Mouse (Mus musculus): ENCODE measurements around the gene Gpbar1. TPM values are rescaled to one million over a fixed set of nuclear protein-coding genes. Genes with fewer than 3 reads are reported as not detected.

Gpbar1 gene
- polyA plus RNA-seq (2015; fragmentation: Nextera tagmentation; extraction: Ambion mirVana) = 0.15 and 0.17 TPM in 2 replicates

DNA sequence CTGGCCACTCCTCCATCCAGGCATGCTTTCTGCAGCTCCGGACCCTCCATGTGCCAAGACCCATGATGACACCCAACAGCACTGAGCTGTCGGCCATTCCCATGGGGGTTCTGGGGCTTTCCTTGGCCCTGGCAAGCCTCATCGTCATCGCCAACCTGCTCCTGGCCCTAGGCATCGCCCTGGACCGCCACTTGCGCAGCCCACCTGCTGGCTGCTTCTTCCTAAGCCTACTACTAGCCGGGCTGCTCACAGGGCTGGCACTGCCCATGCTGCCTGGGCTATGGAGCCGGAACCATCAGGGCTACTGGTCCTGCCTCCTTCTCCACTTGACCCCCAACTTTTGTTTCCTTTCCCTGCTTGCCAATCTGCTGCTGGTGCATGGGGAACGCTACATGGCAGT lies at the start of gene Gpbar1:
TSS of gene Gpbar1 (plus strand) at position 13 of the 400 bp plus-strand sequence.
- no peak within 1 kb of the TSS for H3K9ac ChIP-seq
- no peak for ATAC-seq (replicated peaks)
- no peak within 1 kb of the TSS for H3K4me3 ChIP-seq
- peaks cover 11% of the 10 kb centered on the region for H3K4me1 ChIP-seq
- WGBS = 94% methylated on average over 10 of the region's 10 CpGs
- peaks cover 31% of the 10 kb centered on the region for H3K36me3 ChIP-seq (replicated peaks)
- H3K9me3 ChIP-seq = no peaks in the 10 kb centered on the region
- no peak within 1 kb of the TSS for H3K4me2 ChIP-seq
- no peaks in the 10 kb centered on the region for H3K27me3 ChIP-seq (replicated peaks)
- H3K27ac ChIP-seq = no peak within 1 kb of the TSS

DNA sequence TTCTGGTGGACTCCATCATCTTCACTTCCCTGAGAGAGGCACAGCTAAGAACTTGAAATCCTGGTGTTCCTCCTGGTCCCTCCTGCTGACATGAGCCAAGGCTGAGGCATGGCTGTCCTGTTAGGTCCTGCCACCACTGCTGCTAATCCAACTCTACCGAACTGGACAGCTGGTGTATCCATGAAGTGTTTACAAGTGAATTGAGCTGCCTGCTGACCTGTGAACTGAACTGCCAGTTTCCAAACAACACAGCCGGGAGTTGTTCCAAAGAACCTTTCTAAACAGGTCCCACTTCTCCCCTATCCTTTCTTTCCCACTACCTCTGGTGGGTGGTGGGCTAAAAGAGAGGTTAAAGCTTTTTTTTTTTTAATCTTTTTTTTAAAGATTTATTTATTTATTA lies 48.4 kb upstream of the Gpbar1 start:
- Histone ChIP-seq H3K9ac (no peak overlapping the region), H3K27me3 (replicated peaks) (no peaks in the 10 kb centered on the region), H3K9me3 (no peaks in the 10 kb centered on the region), H3K4me1 (no peaks in the 10 kb centered on the region), H3K4me3 (no peak overlapping the region), H3K4me2 (no peak overlapping the region), H3K36me3 (replicated peaks) (no peaks in the 10 kb centered on the region), H3K27ac (no peak overlapping the region)
- no peak for ATAC-seq (replicated peaks)
- WGBS = 78% methylated on average over 2 of the region's 2 CpGs

DNA sequence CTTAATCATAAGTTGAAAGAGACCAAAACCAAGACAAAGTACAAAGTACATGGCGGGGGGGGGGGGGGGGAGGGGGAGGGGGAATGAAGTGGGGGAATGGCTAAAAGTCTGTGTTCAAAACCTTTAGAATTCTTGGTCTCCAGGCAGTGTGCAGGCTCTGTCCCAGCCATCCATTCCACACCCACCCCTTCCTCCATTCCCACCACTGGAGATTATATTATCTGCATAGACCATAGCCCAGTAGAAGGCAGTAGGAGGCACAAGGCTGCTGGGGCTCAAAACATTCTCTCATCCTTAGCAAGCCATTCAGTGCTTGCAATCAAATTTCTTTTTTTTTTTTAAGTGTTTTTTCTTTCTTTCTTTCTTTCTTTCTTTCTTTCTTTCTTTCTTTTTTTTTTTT lies 47.4 kb upstream of the Gpbar1 start:
- Histone ChIP-seq H3K27ac (no peak overlapping the region), H3K4me1 (no peaks in the 10 kb centered on the region), H3K36me3 (replicated peaks) (no peaks in the 10 kb centered on the region), H3K27me3 (replicated peaks) (no peaks in the 10 kb centered on the region), H3K4me2 (no peak overlapping the region), H3K4me3 (no peak overlapping the region), H3K9ac (no peak overlapping the region), H3K9me3 (no peaks in the 10 kb centered on the region)
- no peak for ATAC-seq (replicated peaks)
- WGBS = no CpG with 5 or more reads among the region's 1 CpGs

DNA sequence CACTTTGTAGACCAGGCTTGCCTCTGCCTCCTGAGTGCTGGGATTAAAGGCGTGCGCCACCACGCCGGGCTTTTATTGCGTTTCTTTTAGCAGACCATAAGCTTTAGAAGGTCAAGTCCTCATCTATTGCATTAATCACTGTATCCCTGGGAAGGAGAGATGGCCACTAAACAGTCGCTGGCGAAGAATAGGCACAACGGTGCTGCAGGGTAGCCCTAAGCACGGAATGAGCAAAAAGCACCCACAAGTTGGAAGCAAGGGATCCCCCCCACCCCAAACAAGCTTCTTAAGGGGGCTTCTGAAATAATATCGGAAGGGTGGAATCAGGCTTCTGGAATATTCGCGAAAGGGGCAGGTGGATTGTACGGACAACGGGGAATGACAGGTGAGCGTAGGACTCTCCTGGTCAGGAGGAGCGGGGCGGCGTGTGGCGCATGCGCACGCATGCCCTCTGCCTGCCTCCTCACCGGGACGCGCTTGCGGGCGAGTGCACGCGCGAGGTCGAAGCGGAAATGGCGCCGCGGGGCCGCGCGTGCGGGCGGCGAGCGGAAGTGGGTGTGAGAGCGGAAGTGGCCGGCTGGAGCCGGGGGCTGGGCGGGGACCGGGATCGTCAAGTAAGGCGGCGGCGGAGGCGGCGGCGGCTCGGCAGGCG lies 42.3 kb upstream of the Gpbar1 start, which contains the start of gene Arpc2:
TSS of gene Arpc2 (plus strand) at position 147 of the 652 bp plus-strand sequence.
- Histone ChIP-seq H3K36me3 (replicated peaks) (no peaks in the 10 kb centered on the region), H3K4me3 (peak within 1 kb of the TSS; percentile 76), H3K4me1 (peaks cover 37% of the 10 kb centered on the region), H3K27me3 (replicated peaks) (no peaks in the 10 kb centered on the region), H3K9ac (peak within 1 kb of the TSS; percentile 91), H3K4me2 (peak within 1 kb of the TSS; percentile 77), H3K27ac (peak within 1 kb of the TSS; percentile 90), H3K9me3 (no peaks in the 10 kb centered on the region)
- peak; percentile 94 for ATAC-seq (replicated peaks)
- 1% methylated on average over 51 of the region's 55 CpGs for WGBS

DNA sequence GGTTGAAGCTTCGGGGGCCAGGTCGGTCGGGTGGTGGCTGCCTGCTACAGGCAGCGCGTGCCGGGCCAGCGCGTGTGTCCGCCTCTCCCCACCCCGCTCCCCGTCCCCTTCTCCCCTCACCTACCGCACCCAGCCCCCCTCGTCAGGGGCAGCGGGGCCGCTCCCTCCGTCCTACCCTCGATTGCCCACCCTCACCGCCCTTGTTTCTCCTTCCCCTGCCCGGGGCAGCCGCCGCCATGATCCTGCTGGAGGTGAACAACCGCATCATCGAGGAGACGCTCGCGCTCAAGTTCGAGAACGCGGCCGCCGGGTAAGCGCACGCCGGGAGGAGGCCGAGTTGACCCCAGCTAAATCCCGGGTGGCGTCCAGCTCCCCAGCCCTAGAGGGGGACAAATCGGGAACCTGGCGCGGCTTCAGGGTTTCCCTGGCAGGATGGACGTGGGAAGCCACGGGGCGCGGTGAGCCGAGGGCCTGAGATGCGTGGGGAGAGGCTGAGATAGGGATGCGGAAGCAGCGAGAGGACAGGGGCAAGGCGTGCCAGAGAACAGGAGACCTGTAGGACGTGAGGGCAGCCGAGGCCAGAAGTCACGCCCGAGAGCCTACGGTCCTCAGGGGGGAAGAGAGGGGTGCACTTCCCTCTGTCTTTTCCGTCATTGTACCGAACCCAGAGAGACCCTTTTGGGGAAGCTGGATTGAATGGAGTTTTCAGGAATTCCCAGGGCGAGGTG lies 41.6 kb upstream of the Gpbar1 start:
- peak; percentile 43 for ATAC-seq (replicated peaks)
- H3K27ac ChIP-seq = peak overlapping the region; percentile 89
- H3K4me2 ChIP-seq = peak overlapping the region; percentile 77
- no peaks in the 10 kb centered on the region for H3K27me3 ChIP-seq (replicated peaks)
- peak overlapping the region; percentile 91 for H3K9ac ChIP-seq
- H3K9me3 ChIP-seq = no peaks in the 10 kb centered on the region
- H3K4me3 ChIP-seq = peak overlapping the region; percentile 76
- under 1% methylated on average over 57 of the region's 57 CpGs for WGBS
- peaks cover 37% of the 10 kb centered on the region for H3K4me1 ChIP-seq
- no peaks in the 10 kb centered on the region for H3K36me3 ChIP-seq (replicated peaks)

DNA sequence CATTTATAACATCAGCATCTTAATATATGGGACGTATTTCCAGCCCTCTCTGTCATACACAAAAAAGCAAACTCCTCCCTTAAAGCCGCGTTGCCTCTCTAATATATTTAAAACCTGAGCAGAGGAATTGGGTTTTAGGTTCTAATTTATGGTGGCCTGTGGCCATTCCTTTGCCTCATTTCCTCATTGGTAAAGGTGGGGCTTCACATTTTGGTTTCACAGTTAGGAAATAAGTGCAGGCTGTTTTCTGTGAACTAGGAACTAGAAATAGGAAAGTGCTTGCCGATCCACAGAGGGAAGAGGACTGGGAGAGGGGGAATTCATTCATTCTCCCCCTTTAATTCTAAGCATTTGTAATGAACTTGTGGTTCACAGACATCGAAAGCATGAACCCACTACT lies 40.7 kb upstream of the Gpbar1 start:
- H3K27ac ChIP-seq = no peak overlapping the region
- peak overlapping the region; percentile 76 for H3K4me3 ChIP-seq
- peak overlapping the region; percentile 91 for H3K9ac ChIP-seq
- no peak for ATAC-seq (replicated peaks)
- peak overlapping the region; percentile 77 for H3K4me2 ChIP-seq
- no peaks in the 10 kb centered on the region for H3K36me3 ChIP-seq (replicated peaks)
- 37% methylated on average over 5 of the region's 5 CpGs for WGBS
- no peaks in the 10 kb centered on the region for H3K27me3 ChIP-seq (replicated peaks)
- no peaks in the 10 kb centered on the region for H3K9me3 ChIP-seq
- H3K4me1 ChIP-seq = peaks cover 37% of the 10 kb centered on the region

DNA sequence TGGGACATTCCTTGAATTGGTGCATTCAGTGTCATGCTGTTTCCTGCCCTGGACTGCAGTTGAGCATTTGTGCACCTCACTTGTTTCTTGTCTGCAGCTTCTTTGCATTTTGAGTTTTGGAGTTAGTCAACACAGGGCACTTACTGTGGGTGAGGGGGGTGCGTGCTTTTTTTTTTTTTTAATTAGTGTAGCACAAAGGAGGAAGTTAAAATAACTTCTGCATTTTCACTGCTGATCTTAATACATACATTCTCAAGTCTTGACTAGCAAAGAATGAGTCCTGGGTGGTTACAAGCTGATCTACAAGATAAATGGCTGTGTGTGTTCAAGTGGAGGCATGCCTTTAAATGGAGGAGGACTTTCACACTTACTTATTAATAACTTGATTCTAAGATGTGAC lies 40.2 kb upstream of the Gpbar1 start:
- no peaks in the 10 kb centered on the region for H3K9me3 ChIP-seq
- H3K4me2 ChIP-seq = peak overlapping the region; percentile 77
- ATAC-seq (replicated peaks) = no peak
- 74% methylated on average over 1 of the region's 1 CpGs for WGBS
- no peaks in the 10 kb centered on the region for H3K36me3 ChIP-seq (replicated peaks)
- H3K27me3 ChIP-seq (replicated peaks) = no peaks in the 10 kb centered on the region
- H3K27ac ChIP-seq = no peak overlapping the region
- peaks cover 37% of the 10 kb centered on the region for H3K4me1 ChIP-seq
- H3K4me3 ChIP-seq = peak overlapping the region; percentile 76
- H3K9ac ChIP-seq = peak overlapping the region; percentile 91; the same call in 1 of the 2 replicates

DNA sequence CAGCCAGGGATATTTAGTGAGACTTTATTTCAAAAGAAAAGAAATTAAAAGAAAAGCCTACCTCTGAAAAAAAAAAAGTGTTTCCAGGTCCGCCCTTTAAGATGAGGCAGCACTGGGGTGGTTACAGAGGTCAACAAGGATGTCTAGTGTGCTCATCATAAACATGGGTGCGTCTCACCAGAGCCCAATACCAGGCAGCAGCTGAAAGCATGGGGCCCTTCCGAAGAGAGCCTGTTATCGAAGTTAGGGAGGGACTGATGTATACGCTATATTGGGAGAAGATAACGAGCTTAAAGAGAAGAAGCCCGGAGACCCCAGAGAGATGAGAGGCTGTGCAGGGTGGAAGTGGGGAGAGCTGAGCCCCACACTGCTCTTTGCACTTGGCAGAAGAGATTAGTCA lies 39.2 kb upstream of the Gpbar1 start:
- Histone ChIP-seq H3K27ac (no peak overlapping the region), H3K9me3 (no peaks in the 10 kb centered on the region), H3K4me2 (peak overlapping the region; percentile 77; the same call in 1 of the 2 replicates), H3K27me3 (replicated peaks) (no peaks in the 10 kb centered on the region), H3K9ac (no peak overlapping the region), H3K4me3 (no peak overlapping the region), H3K4me1 (peaks cover 41% of the 10 kb centered on the region), H3K36me3 (replicated peaks) (no peaks in the 10 kb centered on the region)
- 59% methylated on average over 7 of the region's 7 CpGs for WGBS
- no peak for ATAC-seq (replicated peaks)

DNA sequence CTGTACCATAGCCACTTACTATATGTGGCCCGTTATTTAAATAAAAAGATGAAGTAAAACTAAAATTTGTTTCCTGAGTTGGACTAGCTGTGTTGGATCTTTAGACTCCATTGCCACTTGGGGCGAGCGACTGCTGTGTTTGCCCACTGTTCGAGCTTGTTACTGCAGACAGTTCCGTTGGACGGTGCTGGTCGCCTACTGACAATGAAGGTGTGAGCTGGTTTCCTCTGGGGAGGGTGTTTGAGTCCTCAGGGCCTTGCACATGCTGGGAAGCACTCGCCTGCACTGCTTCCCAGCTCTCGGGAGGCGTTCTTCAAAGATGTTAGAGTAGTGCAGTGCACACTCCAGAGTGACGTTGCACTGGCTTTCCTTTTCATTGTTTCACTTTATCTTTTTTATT lies 38.7 kb upstream of the Gpbar1 start:
- H3K9ac ChIP-seq = no peak overlapping the region
- WGBS = 64% methylated on average over 11 of the region's 11 CpGs
- no peak overlapping the region for H3K4me3 ChIP-seq
- no peaks in the 10 kb centered on the region for H3K9me3 ChIP-seq
- H3K27me3 ChIP-seq (replicated peaks) = no peaks in the 10 kb centered on the region
- H3K27ac ChIP-seq = no peak overlapping the region
- H3K4me1 ChIP-seq = peaks cover 43% of the 10 kb centered on the region
- H3K36me3 ChIP-seq (replicated peaks) = no peaks in the 10 kb centered on the region
- H3K4me2 ChIP-seq = peak overlapping the region; percentile 77; the same call in 1 of the 2 replicates
- ATAC-seq (replicated peaks) = no peak

DNA sequence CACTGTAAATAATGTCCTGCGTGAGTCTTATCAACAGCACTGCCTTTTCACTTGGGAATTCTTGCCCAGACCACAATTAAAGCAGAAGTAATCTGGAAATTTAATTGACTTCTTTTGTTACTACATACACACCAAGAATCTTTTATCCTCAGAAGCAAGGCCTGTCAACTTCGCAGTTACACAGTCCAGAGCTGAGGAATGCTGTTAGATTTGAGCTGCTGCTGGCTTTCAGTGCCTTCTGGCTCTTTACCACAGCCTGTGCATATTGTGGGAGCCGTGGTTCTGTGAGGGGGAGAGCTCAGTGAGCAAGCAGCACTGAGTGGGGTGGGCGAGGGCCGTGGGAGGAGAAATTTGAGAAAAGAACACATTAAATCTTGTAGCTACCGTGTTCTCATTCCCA lies 38.0 kb upstream of the Gpbar1 start:
- Histone ChIP-seq H3K4me1 (peaks cover 43% of the 10 kb centered on the region), H3K36me3 (replicated peaks) (no peaks in the 10 kb centered on the region), H3K27me3 (replicated peaks) (no peaks in the 10 kb centered on the region), H3K4me2 (no peak overlapping the region), H3K27ac (no peak overlapping the region), H3K4me3 (no peak overlapping the region), H3K9ac (no peak overlapping the region), H3K9me3 (no peaks in the 10 kb centered on the region)
- 77% methylated on average over 6 of the region's 6 CpGs for WGBS
- no peak for ATAC-seq (replicated peaks)

DNA sequence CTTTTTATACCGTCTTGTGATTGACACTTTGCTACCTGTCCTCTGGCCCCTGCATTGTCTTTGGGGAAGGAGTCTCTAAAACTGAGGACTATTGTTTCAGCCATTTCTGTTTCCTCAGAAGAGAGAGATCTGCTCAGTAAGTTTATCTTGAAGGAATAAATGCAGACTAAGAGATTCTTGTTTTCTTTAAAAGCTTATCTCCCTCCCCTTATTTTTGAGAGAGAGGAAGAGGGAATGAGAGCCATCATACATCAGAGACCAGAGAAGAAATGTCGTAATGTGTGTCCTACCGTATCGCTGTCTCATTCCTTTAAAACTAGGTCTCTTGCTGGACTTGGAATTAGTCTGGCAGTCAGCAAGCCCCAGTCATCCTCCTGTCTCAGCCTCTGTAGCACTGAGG lies 37.5 kb upstream of the Gpbar1 start:
- no peaks in the 10 kb centered on the region for H3K27me3 ChIP-seq (replicated peaks)
- ATAC-seq (replicated peaks) = no peak
- H3K9ac ChIP-seq = no peak overlapping the region
- no peak overlapping the region for H3K4me3 ChIP-seq
- no peaks in the 10 kb centered on the region for H3K9me3 ChIP-seq
- H3K4me2 ChIP-seq = no peak overlapping the region
- H3K27ac ChIP-seq = no peak overlapping the region
- H3K4me1 ChIP-seq = peaks cover 43% of the 10 kb centered on the region
- WGBS = 82% methylated on average over 4 of the region's 4 CpGs
- H3K36me3 ChIP-seq (replicated peaks) = no peaks in the 10 kb centered on the region

DNA sequence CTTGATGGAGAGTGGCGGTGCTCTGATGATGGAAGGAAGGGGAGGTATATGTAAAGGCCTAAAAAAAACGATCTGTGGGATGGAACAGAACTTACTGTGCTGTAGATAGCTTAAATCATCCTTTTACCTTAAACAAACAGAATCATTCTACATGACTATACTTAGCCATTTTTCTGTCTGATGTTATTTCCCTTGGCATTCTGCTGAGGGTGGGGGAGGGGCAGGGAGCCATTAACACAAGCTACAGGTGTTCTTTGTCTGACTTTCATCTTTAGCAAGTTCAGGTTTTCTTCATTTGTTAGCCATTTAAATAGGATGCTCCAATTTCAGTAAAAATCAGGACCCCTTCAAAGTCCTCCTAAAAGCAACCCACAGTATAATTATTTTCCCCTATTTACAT lies 32.8 kb upstream of the Gpbar1 start:
- Histone ChIP-seq H3K27ac (no peak overlapping the region), H3K9ac (no peak overlapping the region), H3K36me3 (replicated peaks) (peaks cover 13% of the 10 kb centered on the region; the same call in 1 of the 2 replicates), H3K4me1 (peaks cover 10% of the 10 kb centered on the region), H3K4me3 (no peak overlapping the region), H3K4me2 (no peak overlapping the region), H3K9me3 (no peaks in the 10 kb centered on the region), H3K27me3 (replicated peaks) (no peaks in the 10 kb centered on the region)
- 91% methylated on average over 2 of the region's 2 CpGs for WGBS
- ATAC-seq (replicated peaks) = no peak

Measured in midbrain, embryonic 15.5 days (tissue).